Mouse (Mus musculus) right cerebral cortex, adult 18-20 months (tissue): ENCODE measurements at regions not wholly inside any gene's neighbourhood (a gene's known extent, or its start where the extent isn't known, plus 50 kb on each side); places are given as distances from the start of the nearest gene placed in this dataset.

Experiments used
- DNase-seq: peaks from one replicate; pipeline ENCODE4 v3.0.0; 2022; ENCODE audit warnings: mixed read lengths

DNA sequence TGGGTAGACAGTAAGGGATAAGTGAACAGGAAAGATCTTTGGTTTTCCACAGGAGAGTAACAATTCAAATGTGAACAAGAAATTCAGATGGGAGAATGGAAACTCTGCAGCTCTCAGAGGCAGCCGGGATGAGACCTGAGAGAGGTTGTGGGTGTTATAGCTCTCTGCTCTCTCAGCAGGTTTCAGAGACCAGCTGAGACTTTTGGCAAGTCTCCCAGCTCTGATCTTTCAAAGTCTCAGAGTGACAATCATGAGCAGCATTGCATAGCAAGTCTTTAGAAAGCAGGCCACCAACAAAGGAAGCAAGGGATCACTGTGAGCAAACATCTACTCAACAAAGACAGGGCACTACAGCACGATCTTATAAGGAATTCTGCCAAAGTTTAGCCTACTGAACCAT lies 73.4 kb upstream of the Gnpda2 start:
- peak; percentile 10 for DNase-seq

DNA sequence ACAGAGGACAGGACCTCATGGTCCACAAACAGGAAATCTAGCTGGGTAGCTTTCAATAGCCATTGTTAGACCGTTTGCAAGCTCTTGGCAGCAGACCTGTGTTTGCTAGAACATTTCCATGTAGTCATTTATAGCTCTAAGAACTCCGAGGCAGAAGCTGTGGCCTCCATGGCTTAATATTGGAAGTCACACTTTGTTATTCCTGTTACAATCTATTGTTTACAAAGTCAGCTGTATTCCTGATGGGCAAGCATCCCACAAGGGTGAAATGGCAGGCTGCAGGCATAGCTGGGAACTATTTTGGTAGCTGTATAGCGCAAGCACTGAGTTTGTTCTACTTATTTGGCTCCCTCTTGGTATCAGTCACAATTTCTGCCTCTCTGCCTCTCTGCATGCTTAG lies 71.8 kb upstream of the Gnpda2 start:
- no peak for DNase-seq
